Comparison of ENCODE assay signal across 28 mouse cellular contexts in genomic region chr1:167784067-167784466, GRCm38 (mm10).
"Had no signal": no experiment of that assay in that cellular context is flagged by ENCODE, and none has a peak within 500 bp of the region (broad histone marks: within the 10 kb centered on the region; RNA-seq: fewer than 3 reads in every experiment).

No protein-coding gene starts in this region.

- H3K9ac ChIP-seq: heart, embryonic 12.5 days; hindbrain, embryonic 12.5 days; hindbrain, embryonic 14.5 days; intestine, embryonic 15.5 days; limb, embryonic 12.5 days; liver, embryonic 13.5 days; liver, embryonic 15.5 days had no signal

- H3K36me3 ChIP-seq: heart, embryonic 10.5 days; heart, embryonic 12.5 days; hindbrain, embryonic 10.5 days; hindbrain, embryonic 12.5 days; intestine, embryonic 15.5 days; limb, embryonic 10.5 days; limb, embryonic 12.5 days; liver, embryonic 13.5 days; liver, embryonic 15.5 days had no signal

- H3K4me2 ChIP-seq: heart, embryonic 12.5 days; hindbrain, embryonic 12.5 days; hindbrain, embryonic 14.5 days; intestine, embryonic 15.5 days; limb, embryonic 12.5 days; liver, embryonic 11.5 days; liver, embryonic 13.5 days; liver, embryonic 15.5 days had no signal

- H3K27ac ChIP-seq: gastrocnemius, adult 2 months; heart, embryonic 10.5 days; hindbrain, embryonic 10.5 days; hindbrain, embryonic 12.5 days; hindbrain, embryonic 14.5 days; intestine, embryonic 15.5 days; layer of hippocampus, adult 2 months; left cerebral cortex, adult 2 months; limb, embryonic 10.5 days; limb, embryonic 12.5 days; liver, embryonic 13.5 days; liver, embryonic 15.5 days had no signal

- H3K27me3 ChIP-seq: hindbrain, embryonic 12.5 days; intestine, embryonic 15.5 days; liver, embryonic 13.5 days; liver, embryonic 15.5 days had no signal

- H3K9me3 ChIP-seq: heart, embryonic 10.5 days; heart, embryonic 12.5 days; hindbrain, embryonic 10.5 days; hindbrain, embryonic 12.5 days; intestine, embryonic 15.5 days; limb, embryonic 10.5 days; limb, embryonic 12.5 days; liver, embryonic 13.5 days; liver, embryonic 15.5 days had no signal

- H3K4me1 ChIP-seq: heart, embryonic 10.5 days; intestine, embryonic 15.5 days; liver, embryonic 13.5 days; liver, embryonic 15.5 days had no signal

- DNase-seq: gastrocnemius, adult 2 months; gastrocnemius, postnatal 10 days; gastrocnemius, postnatal 25 days; heart, adult 18-20 months; heart, postnatal 10 days; heart, postnatal 4 days; kidney, adult 18-20 months; kidney, adult 8-10 months; kidney, postnatal 10 days; kidney, postnatal 25 days; kidney, postnatal 4 days; liver; liver, embryonic 13.5 days had no signal

- H3K4me3 ChIP-seq: gastrocnemius, adult 2 months; heart, embryonic 10.5 days; heart, embryonic 12.5 days; hindbrain, embryonic 10.5 days; hindbrain, embryonic 12.5 days; intestine, embryonic 15.5 days; layer of hippocampus, adult 2 months; left cerebral cortex, adult 2 months; limb, embryonic 10.5 days; limb, embryonic 12.5 days; liver, embryonic 13.5 days; liver, embryonic 15.5 days had no signal

- ATAC-seq: hindbrain, embryonic 16.5 days; inflammation-experienced regulatory T-cells, adult 6 months; intestine, embryonic 15.5 days; intestine, postnatal 0 days had no signal
